Mouse (Mus musculus) mesoderm, embryonic 11.5 days (tissue): Measurements from ENCODE around the gene Pld6.

ENCODE experiments used
- DNase-seq: peaks from one replicate; pipeline ENCODE4 v3.0.0-alpha.2; 2012; ENCODE audit warnings: low read depth, low spot score

The Pld6 gene

GRCm38 (mm10) chr11:59787199-59787781 is at the start of gene Pld6:
Gene Pld6 (minus strand): TSS chr11:59787645.
- DNase-seq = peak; percentile 71

DNA sequence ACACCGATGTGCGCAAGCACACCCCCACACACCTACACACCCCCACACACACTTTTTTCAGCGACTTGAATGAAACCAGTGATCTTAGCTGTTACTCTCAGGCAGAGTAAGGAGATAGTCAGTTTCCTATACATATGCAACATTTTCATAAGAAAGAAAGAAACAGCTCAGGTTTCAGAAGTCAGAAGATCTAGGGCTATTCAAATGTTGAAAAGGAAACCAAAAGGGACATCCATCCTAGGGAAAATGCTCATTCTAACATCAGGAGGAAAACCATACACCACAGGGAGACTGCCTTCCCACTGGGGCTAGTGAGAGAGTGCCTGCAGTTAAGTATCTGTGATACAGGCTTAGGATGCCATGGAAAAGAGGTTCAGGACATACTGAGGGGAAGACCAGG is 34.2 kb upstream of the Pld6 start:
- no peak for DNase-seq

DNA sequence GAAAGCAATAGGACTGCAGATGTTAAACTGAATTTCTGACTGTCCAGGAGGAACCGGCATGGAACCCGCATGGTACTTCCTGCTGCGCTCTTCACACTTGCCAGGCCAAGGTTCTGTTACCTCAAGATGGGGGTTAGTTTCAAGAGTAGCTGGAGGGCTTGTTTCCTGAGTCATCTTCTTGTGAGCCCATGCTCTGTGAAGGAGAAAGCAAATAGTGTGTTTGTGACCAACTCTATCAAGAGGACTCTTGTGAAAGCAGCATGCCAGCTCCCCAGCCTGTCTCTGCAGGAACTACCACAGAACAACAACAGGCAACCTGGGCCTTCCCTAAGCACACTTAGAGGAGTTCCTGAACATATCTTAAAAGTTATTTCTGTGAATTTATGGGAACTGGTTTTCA is 30.5 kb upstream of the Pld6 start:
- no peak for DNase-seq

DNA sequence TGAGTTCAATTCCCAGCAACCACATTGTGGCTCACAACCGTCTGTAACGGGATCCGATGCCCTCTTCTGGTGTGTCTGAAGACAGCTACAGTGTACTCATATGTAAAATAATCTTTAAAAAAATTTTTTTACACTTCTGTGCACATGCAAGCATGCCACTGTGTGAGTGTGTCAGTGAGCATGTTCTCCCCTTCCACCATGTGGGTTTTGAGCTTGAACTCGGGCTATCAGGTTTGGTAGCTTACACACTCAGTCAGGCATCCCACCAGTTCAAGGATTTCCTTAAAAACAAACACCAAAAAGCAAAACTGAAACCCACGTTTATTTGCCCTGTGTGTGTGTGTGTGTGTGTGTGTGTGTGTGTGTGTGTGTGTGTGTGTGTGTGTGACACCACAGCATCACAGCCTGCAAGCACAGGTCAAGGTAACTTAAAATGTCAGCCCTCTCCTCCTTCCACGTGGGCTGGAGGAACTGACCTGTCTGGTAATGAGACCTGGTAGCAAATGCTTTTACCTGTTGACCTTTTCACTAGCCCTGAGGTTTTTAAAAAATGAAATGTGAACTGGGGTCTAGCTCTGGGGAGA is 28.1 kb upstream of the Pld6 start:
- no peak for DNase-seq

GRCm38 (mm10) chr11:59814936-59815335 is 27.5 kb upstream of the Pld6 start:
- DNase-seq = no peak

DNA sequence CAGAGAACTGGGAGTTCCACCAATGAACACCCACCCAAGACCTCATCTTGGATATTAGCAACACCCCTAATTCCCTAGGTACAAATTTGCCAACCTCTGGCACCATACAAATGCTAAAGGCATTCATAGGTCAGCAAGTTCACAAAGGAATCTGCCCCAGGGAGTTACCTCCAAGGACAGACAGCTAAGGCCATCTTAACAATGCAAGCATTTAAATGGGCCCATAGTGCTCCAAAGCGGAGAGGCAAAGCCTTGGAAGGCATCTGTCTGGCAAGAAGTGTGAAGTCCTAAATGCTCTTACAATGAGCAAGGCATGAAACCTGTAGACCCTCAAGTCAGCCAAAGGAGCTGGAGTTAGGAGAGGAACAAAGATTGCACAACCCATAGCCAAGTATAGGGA is 26.9 kb upstream of the Pld6 start:
- DNase-seq = no peak

- no peak for DNase-seq
Measured at GRCm38 (mm10) chr11:59813276-59813675, 25.8 kb upstream of the Pld6 start.

DNA sequence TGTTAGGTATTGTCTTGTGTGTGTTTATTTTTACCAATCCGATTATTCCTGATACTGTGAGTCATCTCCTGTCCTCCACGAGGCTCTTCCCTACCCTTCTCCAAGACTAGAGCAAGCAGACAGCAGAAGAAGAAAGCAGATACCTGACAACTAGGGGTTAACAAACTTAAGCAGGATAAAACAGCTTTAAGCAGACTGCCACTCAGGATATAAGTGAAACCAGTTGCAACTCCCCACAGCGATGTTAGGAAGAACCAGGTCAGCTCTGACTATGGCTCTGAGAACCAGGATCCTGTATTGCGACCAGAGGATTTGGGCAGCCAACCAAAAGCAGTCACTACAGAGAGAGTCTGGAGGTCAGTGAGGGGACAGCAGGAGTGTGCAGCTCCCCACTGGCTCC is 23.8 kb upstream of the Pld6 start:
- DNase-seq = no peak

DNA sequence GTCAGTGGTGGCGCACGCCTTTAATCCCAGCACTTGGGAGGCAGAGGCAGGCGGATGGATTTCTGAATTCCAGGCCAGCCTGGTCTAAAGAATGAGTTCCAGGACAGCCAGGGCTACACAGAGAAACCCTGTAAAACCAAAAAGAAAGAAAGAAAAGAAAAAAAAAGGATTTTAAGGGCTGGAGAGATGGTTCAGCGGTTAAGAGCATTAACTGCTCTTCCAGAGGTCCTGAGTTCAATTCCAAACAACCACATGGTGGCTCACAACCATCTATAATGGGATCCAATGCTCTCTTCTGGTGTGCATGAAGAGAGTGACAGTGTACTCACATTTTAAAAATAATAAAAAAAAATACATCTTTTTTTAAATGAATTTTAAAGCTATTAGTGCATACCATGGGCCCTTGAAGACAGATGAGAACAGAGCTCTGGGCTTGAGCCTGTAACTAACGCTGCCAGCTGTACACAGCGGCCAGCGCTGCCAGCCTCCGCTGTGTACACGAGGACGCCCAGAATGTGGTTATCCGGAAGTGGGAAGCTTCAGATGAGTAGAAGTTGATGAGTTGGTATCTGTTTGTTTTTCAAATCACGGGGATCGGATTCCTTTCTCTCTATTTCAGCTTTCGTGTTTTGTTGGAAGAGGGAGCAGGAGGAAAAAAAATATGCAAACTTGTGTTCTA is 23.2 kb upstream of the Pld6 start:
- DNase-seq = no peak

DNA sequence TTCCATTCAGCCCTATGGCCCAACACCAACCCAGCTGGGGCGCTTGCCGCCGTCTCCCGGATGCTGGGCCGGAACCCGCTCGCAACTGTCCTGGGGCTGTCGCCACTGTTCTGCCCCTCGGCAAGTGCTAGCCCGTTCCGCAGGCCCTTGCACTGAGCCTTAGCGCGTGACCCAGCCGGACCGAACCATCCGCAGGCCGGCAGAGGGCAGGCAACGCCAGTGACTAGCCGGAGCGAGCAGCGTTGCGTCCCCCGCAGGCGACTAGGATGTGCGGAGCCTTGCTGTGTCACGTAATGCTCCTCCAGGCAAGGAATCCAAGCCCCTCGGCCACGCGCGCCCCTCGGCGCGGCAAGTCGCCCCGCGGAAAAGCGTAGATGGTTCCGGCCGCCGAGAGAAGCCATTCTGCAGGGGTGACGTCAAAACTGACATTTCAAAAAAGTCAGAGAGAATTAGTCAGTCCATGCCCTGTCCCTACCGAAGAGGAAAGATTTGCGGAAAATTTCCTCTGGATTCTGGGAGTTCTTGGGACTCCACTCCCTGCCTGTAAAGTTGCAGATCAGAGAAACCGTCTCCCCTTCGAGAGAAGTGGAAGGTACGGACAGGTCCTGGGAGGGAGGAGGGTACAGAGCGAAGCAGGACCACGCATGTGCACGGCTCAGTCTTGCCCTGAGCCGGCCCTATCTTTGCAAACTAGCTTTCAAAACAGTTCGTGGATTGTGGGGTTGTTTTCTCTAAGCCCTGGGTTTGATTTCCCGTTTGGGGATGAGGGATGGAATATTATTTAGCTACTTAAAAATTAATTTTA is 22.4 kb upstream of the Pld6 start, which contains the start of gene Flcn:
TSS of gene Flcn (minus strand) at position 347 of the 805 bp plus-strand sequence.
- DNase-seq = peak; percentile 90

- no peak for DNase-seq
Measured at GRCm38 (mm10) chr11:59809071-59809669, 21.7 kb upstream of the Pld6 start.

- no peak for DNase-seq
Measured at GRCm38 (mm10) chr11:59808170-59808960, 20.9 kb upstream of the Pld6 start.

- no peak for DNase-seq
Measured at GRCm38 (mm10) chr11:59805656-59806055, 18.2 kb upstream of the Pld6 start.

DNA sequence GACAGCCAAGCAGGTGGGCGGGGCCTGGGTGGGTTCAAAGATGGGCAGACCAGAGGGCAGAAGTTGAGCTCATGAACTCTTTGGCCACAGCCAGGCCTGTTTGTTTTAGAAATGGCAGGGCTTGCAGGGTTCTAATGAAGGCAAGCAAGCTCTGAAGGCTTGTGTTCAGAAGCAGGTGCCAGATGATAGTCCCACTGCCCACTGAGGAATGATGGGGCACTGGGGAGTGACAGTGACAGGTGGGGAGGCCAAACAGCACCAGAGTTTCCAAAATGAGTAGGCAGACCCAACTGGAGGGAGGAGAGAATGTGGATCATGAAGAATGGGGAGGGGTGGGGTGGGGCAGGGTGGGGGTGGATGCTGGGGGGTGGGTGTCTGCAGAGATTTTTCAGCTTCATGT is 17.8 kb upstream of the Pld6 start:
- no peak for DNase-seq

GRCm38 (mm10) chr11:59804409-59805110 is 17.1 kb upstream of the Pld6 start:
- DNase-seq = no peak

GRCm38 (mm10) chr11:59803516-59803915 is 16.1 kb upstream of the Pld6 start:
- DNase-seq = no peak

- DNase-seq = no peak
Measured at GRCm38 (mm10) chr11:59801881-59802280, 14.4 kb upstream of the Pld6 start.

- DNase-seq = no peak
Measured at GRCm38 (mm10) chr11:59800412-59800811, 13.0 kb upstream of the Pld6 start.

- DNase-seq = no peak
Measured at GRCm38 (mm10) chr11:59793390-59793789, 5.9 kb upstream of the Pld6 start.

DNA sequence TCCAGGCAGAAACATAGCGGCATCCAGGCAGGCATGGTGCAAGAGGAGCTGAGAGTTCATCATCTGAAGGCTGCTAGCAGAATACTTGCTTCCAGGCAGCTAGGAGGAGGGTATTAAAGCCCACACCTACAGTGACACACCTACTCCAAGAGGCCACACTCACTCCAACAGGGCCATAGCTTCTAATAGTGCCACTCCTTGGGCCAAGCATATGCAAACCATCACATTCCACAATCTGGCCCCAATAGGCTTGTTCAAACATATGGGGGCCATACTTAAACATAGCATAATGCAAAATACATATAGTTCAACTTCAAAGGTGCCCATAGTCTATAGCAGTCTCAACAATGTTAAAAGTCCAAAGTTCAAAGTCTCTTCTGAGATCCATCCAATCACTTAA is 1.9 kb upstream of the Pld6 start:
- no peak for DNase-seq
